Mouse (Mus musculus): ENCODE measurements at regions not wholly inside any gene's neighbourhood (a gene's known extent, or its start where the extent isn't known, plus 50 kb on each side); places are given as distances from the start of the nearest gene placed in this dataset.

GRCm38 (mm10) chr1:185672940-185673339, 218.3 kb downstream of the Slc30a10 start:
- 58% methylated on average over 3 of the region's 3 CpGs for WGBS
- H3K4me1 ChIP-seq: no peaks in the 10 kb centered on the region
- H3K4me3 ChIP-seq (replicated peaks): no peak overlapping the region
- no peaks in the 10 kb centered on the region for H3K27me3 ChIP-seq
- H3K4me2 ChIP-seq: no peak overlapping the region
- ATAC-seq (ENCODE audit: low FRiP score): no peak
- no peak overlapping the region for H3K27ac ChIP-seq
- H3K9ac ChIP-seq: no peak overlapping the region
- no peaks in the 10 kb centered on the region for H3K36me3 ChIP-seq (replicated peaks)
- H3K9me3 ChIP-seq: no peaks in the 10 kb centered on the region

GRCm38 (mm10) chr1:185675674-185676420, 221.2 kb downstream of the Slc30a10 start:
- Histone ChIP-seq H3K36me3 (replicated peaks) (no peaks in the 10 kb centered on the region), H3K4me2 (no peak overlapping the region), H3K4me3 (replicated peaks) (no peak overlapping the region), H3K9ac (no peak overlapping the region), H3K27ac (no peak overlapping the region), H3K4me1 (no peaks in the 10 kb centered on the region), H3K9me3 (no peaks in the 10 kb centered on the region), H3K27me3 (no peaks in the 10 kb centered on the region)
- WGBS: 87% methylated on average over 11 of the region's 11 CpGs
- no peak for ATAC-seq (ENCODE audit: low FRiP score)

DNA sequence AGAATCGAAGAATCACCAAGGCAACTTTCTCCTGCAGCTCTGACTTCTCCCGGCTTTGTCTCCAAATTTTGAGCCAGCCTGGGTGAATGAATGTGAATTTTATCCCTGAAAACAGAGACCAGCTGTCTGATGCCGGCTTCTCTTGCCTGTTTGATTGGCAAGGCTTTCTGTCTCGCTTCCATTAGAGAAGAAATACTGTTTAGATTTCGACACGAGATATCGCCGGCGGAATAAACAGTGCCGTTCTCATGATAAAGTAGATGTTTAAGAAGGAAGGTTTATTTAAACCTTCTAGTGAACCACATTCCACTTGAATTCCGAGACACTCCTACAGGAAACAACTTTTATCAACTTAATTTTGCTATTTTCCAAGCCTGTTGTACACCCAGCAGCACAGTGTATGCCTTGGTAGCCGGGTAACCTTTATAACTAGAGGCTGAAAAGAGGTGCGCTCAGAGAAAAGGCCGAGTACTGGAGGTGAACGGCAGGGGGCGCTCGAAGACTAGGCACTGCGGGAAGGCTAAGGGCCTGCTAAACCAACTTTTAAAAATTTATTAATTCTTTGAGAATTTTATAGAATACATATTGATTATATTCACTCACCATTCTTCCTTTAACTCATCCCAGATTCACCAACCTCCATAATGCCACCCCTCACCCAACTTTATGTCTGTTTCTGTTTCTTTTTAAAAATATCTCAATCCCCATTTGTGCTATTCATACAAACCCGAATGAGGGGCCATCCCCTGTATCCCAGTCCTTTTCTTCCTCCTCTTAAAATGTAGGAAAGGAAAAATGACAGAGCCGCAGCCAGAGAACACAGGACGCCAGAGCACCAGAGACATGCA, 227.2 kb downstream of the Slc30a10 start:
- H3K4me1 ChIP-seq: no peaks in the 10 kb centered on the region; the same call in 1 of the 2 replicates
- no peaks in the 10 kb centered on the region for H3K36me3 ChIP-seq (replicated peaks)
- 42% methylated on average over 21 of the region's 21 CpGs for WGBS
- no peak overlapping the region for H3K9ac ChIP-seq
- H3K9me3 ChIP-seq: no peaks in the 10 kb centered on the region
- ATAC-seq (ENCODE audit: low FRiP score): peak; percentile 73; the same call in 1 of the 2 replicates
- no peaks in the 10 kb centered on the region for H3K27me3 ChIP-seq
- H3K4me3 ChIP-seq (replicated peaks): no peak overlapping the region
- H3K27ac ChIP-seq: no peak overlapping the region
- no peak overlapping the region for H3K4me2 ChIP-seq

- 61% methylated on average over 3 of the region's 3 CpGs for WGBS
These were observed 227.8 kb downstream of the Slc30a10 start for GRCm38 (mm10) chr1:185682458-185682750.

GRCm38 (mm10) chr1:185684638-185685037, 230.0 kb downstream of the Slc30a10 start:
- no peak overlapping the region for H3K27ac ChIP-seq
- H3K9me3 ChIP-seq: no peaks in the 10 kb centered on the region
- no peak overlapping the region for H3K4me3 ChIP-seq (replicated peaks)
- H3K36me3 ChIP-seq (replicated peaks): no peaks in the 10 kb centered on the region
- ATAC-seq (ENCODE audit: low FRiP score): no peak
- H3K4me2 ChIP-seq: no peak overlapping the region
- no peaks in the 10 kb centered on the region; the same call in 1 of the 2 replicates for H3K4me1 ChIP-seq
- no peak overlapping the region for H3K9ac ChIP-seq
- 76% methylated on average over 9 of the region's 9 CpGs for WGBS
- no peaks in the 10 kb centered on the region for H3K27me3 ChIP-seq

More at GRCm38 (mm10) chr1:185682458-185682750, 227.8 kb downstream of the Slc30a10 start:
- H3K9me3 ChIP-seq: no peaks in the 10 kb centered on the region
- H3K9ac ChIP-seq: no peak overlapping the region
- H3K36me3 ChIP-seq (replicated peaks): no peaks in the 10 kb centered on the region
- no peaks in the 10 kb centered on the region; the same call in 1 of the 2 replicates for H3K4me1 ChIP-seq
- H3K27ac ChIP-seq: no peak overlapping the region
- no peak overlapping the region for H3K4me2 ChIP-seq
- H3K4me3 ChIP-seq (replicated peaks): no peak overlapping the region
- ATAC-seq (ENCODE audit: low FRiP score): no peak
- H3K27me3 ChIP-seq: no peaks in the 10 kb centered on the region

DNA sequence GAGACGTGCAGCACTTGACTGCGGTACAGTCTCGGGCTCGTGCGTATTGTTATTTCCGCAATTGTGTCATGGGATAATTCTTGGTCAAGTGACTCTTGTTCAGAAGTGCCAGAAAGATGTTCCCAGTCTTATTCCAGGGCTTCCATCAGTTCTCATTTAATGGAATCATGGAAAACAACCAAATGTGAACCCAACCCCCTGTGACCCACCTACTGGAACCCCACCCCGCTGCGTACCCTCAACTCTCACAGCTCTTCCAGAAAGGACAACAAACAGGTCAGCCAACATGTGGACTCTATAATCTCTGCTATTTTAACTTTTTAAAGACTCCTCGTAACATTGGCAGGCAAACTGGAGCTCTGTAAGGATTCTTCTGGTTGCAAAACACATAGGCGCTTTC, 233.9 kb downstream of the Slc30a10 start:
- no peaks in the 10 kb centered on the region for H3K27me3 ChIP-seq
- no peak for ATAC-seq (ENCODE audit: low FRiP score)
- H3K9me3 ChIP-seq: no peaks in the 10 kb centered on the region
- H3K4me3 ChIP-seq (replicated peaks): no peak overlapping the region
- H3K36me3 ChIP-seq (replicated peaks): no peaks in the 10 kb centered on the region
- H3K4me1 ChIP-seq: no peaks in the 10 kb centered on the region
- H3K27ac ChIP-seq: no peak overlapping the region
- no peak overlapping the region for H3K4me2 ChIP-seq
- no peak overlapping the region for H3K9ac ChIP-seq
- WGBS: 92% methylated on average over 10 of the region's 10 CpGs

- H3K9me3 ChIP-seq: no peaks in the 10 kb centered on the region
- ATAC-seq (ENCODE audit: low FRiP score): no peak
- H3K36me3 ChIP-seq (replicated peaks): no peaks in the 10 kb centered on the region
- no peak overlapping the region for H3K27ac ChIP-seq
- 96% methylated on average over 2 of the region's 2 CpGs for WGBS
- H3K4me2 ChIP-seq: no peak overlapping the region
- no peak overlapping the region for H3K9ac ChIP-seq
- no peak overlapping the region for H3K4me3 ChIP-seq (replicated peaks)
- no peaks in the 10 kb centered on the region for H3K4me1 ChIP-seq
- H3K27me3 ChIP-seq: no peaks in the 10 kb centered on the region
These were observed 240.7 kb downstream of the Slc30a10 start for GRCm38 (mm10) chr1:185695394-185695793.

DNA sequence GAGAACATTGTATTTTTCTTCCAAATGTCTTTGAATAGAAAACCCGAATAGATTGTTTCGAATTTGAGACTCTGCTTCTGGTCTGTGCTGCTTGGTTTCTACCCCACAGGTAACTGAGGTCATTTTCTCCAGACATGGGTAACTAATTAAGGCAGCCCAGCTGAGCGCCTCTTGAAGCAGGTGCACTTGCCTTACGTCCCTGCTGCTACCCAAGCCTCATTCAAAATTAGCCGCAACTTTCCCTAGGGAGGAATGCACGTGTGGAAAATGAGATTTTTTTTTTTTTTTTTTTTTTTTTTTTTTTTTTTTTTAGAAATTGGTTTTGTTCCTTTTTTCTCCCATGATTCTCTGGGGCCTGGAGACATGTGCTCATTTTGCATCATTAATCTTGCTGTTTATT, 245.1 kb downstream of the Slc30a10 start:
- no peaks in the 10 kb centered on the region for H3K4me1 ChIP-seq
- H3K9me3 ChIP-seq: no peaks in the 10 kb centered on the region
- H3K4me2 ChIP-seq: no peak overlapping the region
- H3K9ac ChIP-seq: no peak overlapping the region
- H3K27ac ChIP-seq: no peak overlapping the region
- no peak for ATAC-seq (ENCODE audit: low FRiP score)
- WGBS: 75% methylated on average over 6 of the region's 6 CpGs
- no peaks in the 10 kb centered on the region for H3K27me3 ChIP-seq
- no peaks in the 10 kb centered on the region for H3K36me3 ChIP-seq (replicated peaks)
- H3K4me3 ChIP-seq (replicated peaks): no peak overlapping the region

DNA sequence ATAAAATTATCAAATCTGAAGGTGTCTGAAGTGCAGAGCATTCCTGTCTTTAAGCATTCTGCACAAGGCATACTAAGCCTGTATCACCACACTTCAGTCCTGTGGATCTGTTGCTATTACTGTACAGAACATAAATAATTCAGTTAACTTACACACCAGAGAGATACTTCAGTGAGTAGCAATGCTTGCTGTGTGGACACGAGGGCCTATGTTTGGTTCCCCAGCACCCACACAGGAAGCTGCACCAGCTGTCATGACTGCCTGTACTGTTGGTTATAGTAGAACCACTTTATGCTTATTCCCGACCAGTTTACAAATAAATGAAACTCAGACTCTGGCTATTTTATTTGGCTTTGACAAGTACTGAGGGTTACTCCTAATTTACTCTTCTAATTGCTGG, 271.7 kb downstream of the Slc30a10 start:
- no peak for ATAC-seq (ENCODE audit: low FRiP score)
- Histone ChIP-seq H3K4me1 (no peaks in the 10 kb centered on the region), H3K4me3 (replicated peaks) (no peak overlapping the region), H3K36me3 (replicated peaks) (no peaks in the 10 kb centered on the region), H3K4me2 (no peak overlapping the region), H3K27ac (no peak overlapping the region), H3K9ac (no peak overlapping the region), H3K9me3 (no peaks in the 10 kb centered on the region), H3K27me3 (no peaks in the 10 kb centered on the region; the same call in 1 of the 2 replicates)
- 83% methylated on average over 2 of the region's 2 CpGs for WGBS

GRCm38 (mm10) chr1:185726811-185727210, 272.2 kb downstream of the Slc30a10 start:
- Histone ChIP-seq H3K27me3 (no peaks in the 10 kb centered on the region; the same call in 1 of the 2 replicates), H3K4me1 (no peaks in the 10 kb centered on the region), H3K4me3 (replicated peaks) (no peak overlapping the region), H3K9ac (no peak overlapping the region), H3K36me3 (replicated peaks) (no peaks in the 10 kb centered on the region), H3K9me3 (no peaks in the 10 kb centered on the region), H3K27ac (no peak overlapping the region), H3K4me2 (no peak overlapping the region)
- no peak for ATAC-seq (ENCODE audit: low FRiP score)

- ATAC-seq (ENCODE audit: low FRiP score): 0 out of 2 replicates have a peak, but pooled peaks have one; percentile 17
- no peak overlapping the region for H3K9ac ChIP-seq
- H3K27ac ChIP-seq: 0 out of 2 replicates have a peak overlapping the region, but pooled peaks have one; percentile 0
- no peak overlapping the region for H3K4me3 ChIP-seq (replicated peaks)
- no peaks in the 10 kb centered on the region for H3K36me3 ChIP-seq (replicated peaks)
- H3K27me3 ChIP-seq: no peaks in the 10 kb centered on the region; the same call in 1 of the 2 replicates
- H3K4me2 ChIP-seq: no peak overlapping the region
- no peaks in the 10 kb centered on the region for H3K9me3 ChIP-seq
- no peaks in the 10 kb centered on the region for H3K4me1 ChIP-seq
- WGBS: 59% methylated on average over 4 of the region's 4 CpGs
These were observed 273.1 kb downstream of the Slc30a10 start for GRCm38 (mm10) chr1:185727749-185728148.

GRCm38 (mm10) chr1:185728406-185728805, 273.8 kb downstream of the Slc30a10 start:
- 52% methylated on average over 3 of the region's 3 CpGs for WGBS
- Histone ChIP-seq H3K4me3 (replicated peaks) (no peak overlapping the region), H3K27ac (0 out of 2 replicates have a peak overlapping the region, but pooled peaks have one; percentile 0), H3K4me2 (no peak overlapping the region), H3K27me3 (no peaks in the 10 kb centered on the region; the same call in 1 of the 2 replicates), H3K9ac (no peak overlapping the region), H3K36me3 (replicated peaks) (no peaks in the 10 kb centered on the region), H3K9me3 (no peaks in the 10 kb centered on the region), H3K4me1 (no peaks in the 10 kb centered on the region)
- no peak for ATAC-seq (ENCODE audit: low FRiP score)
